Mouse (Mus musculus): ENCODE data around the gene Trmt2a. TPM values are rescaled to one million over a fixed set of nuclear protein-coding genes. Genes with fewer than 3 reads are reported as not detected.
"Not testable (repeated sequence)": the region's sequence is repeated elsewhere in the genome, so short reads cannot be mapped to it uniquely, and the experiment has no call there.

Trmt2a gene
- polyA plus RNA-seq, 1 experiment from 2014 or later, result 83.4 TPM

DNA sequence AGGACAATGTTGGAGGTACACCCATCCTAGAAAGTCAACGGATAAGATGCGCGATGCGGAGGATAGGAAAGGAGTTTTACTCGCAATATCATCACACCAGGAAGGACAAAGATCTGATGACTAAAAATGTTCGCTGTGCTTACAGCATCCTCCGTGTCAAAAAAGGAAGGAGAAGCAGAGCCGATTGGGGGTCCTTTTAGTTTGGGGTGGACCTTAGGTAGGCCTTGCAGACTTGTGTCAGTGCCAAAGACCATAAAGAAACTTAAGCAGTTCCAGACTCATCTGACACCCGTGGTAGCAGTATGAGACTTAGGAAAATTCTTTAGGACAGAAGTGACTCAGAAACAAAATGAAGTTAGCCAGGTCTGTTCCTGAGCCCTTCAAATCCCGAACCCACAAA, 41.1 kb downstream of the Trmt2a start:
- Histone ChIP-seq H3K4me1 (ENCODE audit: control insufficient read depth, insufficient read depth, low read length) (peaks cover 18% of the 10 kb centered on the region), H3K4me2 (replicated peaks; ENCODE audit: low read depth, low read length) (peak overlapping the region; percentile 70), H3K9ac (ENCODE audit: low read depth, low read length) (peak overlapping the region; percentile 96), H3K36me3 (ENCODE audit: control insufficient read depth, insufficient read depth, low read length) (peaks cover 21% of the 10 kb centered on the region), H3K4me3 (ENCODE audit: low read length) (peak overlapping the region; percentile 94)
- not testable (repeated sequence) for H3K27me3 ChIP-seq (ENCODE audit: control insufficient read depth, insufficient read depth, low read length); H3K9me3 ChIP-seq (ENCODE audit: control insufficient read depth, low read length); ATAC-seq (ENCODE audit: low FRiP score, low TSS enrichment); H3K27ac ChIP-seq (ENCODE audit: low read depth, low read length)
- 3% methylated on average over 9 of the region's 10 CpGs for WGBS

MicroRNA genes within 50 kb of the gene (microRNA counts, 519-probe panel; counts per million panel counts)
- microRNA mmu-miR-1306, result not detected

Small RNAs within 50 kb of the gene (microRNA-seq; reads per million reads assigned to microRNA genes)
- 3.4 reads per million, percentile 12 among the genes with 10 or more reads in this experiment for gene Gm24572
- 275 reads per million, percentile 68 among the genes with 10 or more reads in this experiment for gene Mir1306

Other genes starting within 250 kb of the Trmt2a start
- 99.0 and 101 TPM in 2 replicates for gene Dgcr6, start 195.8 kb upstream of the Trmt2a start, polyA plus RNA-seq (2014; fragmentation: Nextera tagmentation; extraction: Ambion mirVana)
- gene Prodh, start 158.5 kb upstream of the Trmt2a start, polyA plus RNA-seq (2014; fragmentation: Nextera tagmentation; extraction: Ambion mirVana), result 21.5 and 21.6 TPM in 2 replicates
- gene Rtn4r, start 121.0 kb upstream of the Trmt2a start, polyA plus RNA-seq (2014; fragmentation: Nextera tagmentation; extraction: Ambion mirVana), result 3.6 and 4.7 TPM in 2 replicates
- gene Ccdc188, start 30.8 kb upstream of the Trmt2a start, polyA plus RNA-seq (2014; fragmentation: Nextera tagmentation; extraction: Ambion mirVana), result not detected in 2 replicates
- 14.4 and 17.2 TPM in 2 replicates for gene Zdhhc8, start 13.5 kb upstream of the Trmt2a start, polyA plus RNA-seq (2014; fragmentation: Nextera tagmentation; extraction: Ambion mirVana)
- gene Ranbp1, start 53 bp downstream of the Trmt2a start, polyA plus RNA-seq (2014; fragmentation: Nextera tagmentation; extraction: Ambion mirVana), result 846 and 1,191 TPM in 2 replicates
- gene Gm49776, start 9.6 kb downstream of the Trmt2a start, polyA plus RNA-seq (2014; fragmentation: Nextera tagmentation; extraction: Ambion mirVana), result 1.2 and 1.9 TPM in 2 replicates
- gene Dgcr8, start 40.6 kb downstream of the Trmt2a start, polyA plus RNA-seq (2014; fragmentation: Nextera tagmentation; extraction: Ambion mirVana), result 29.9 and 41.4 TPM in 2 replicates
- gene Tango2, start 99.4 kb downstream of the Trmt2a start, polyA plus RNA-seq (2014; fragmentation: Nextera tagmentation; extraction: Ambion mirVana), result 19.8 and 20.0 TPM in 2 replicates
- 16.3 and 27.0 TPM in 2 replicates for gene Arvcf, start 99.5 kb downstream of the Trmt2a start, polyA plus RNA-seq (2014; fragmentation: Nextera tagmentation; extraction: Ambion mirVana)
- 21.9 and 23.6 TPM in 2 replicates for gene Txnrd2, start 177.7 kb downstream of the Trmt2a start, polyA plus RNA-seq (2014; fragmentation: Nextera tagmentation; extraction: Ambion mirVana)
- 78.7 and 89.0 TPM in 2 replicates for gene Comt, start 178.2 kb downstream of the Trmt2a start, polyA plus RNA-seq (2014; fragmentation: Nextera tagmentation; extraction: Ambion mirVana)

Measured in kidney, embryonic 14.5 days (tissue).